Mouse (Mus musculus) right cerebral cortex, postnatal 25 days (tissue): Measurements from ENCODE around the gene Mtfp1.
A peak's percentile ranks its signal among the peaks of the same experiment; 100 is the strongest.

Experiments used
- DNase-seq: peaks from one replicate; pipeline ENCODE4 v3.0.0; 2022

Mtfp1 gene

GRCm38 (mm10) chr11:4076633-4077032 is 18.6 kb downstream of the Mtfp1 start:
- DNase-seq: no peak

GRCm38 (mm10) chr11:4069664-4070063 is 25.6 kb downstream of the Mtfp1 start:
- DNase-seq: no peak

GRCm38 (mm10) chr11:4064627-4065122 is 30.6 kb downstream of the Mtfp1 start, which contains the start of gene Sec14l3:
TSS of gene Sec14l3 (plus strand) at chr11:4064841.
- DNase-seq: no peak

GRCm38 (mm10) chr11:4062981-4063380 is 32.3 kb downstream of the Mtfp1 start:
- DNase-seq: no peak

- DNase-seq: no peak
These were observed 32.7 kb downstream of the Mtfp1 start for GRCm38 (mm10) chr11:4062523-4062922.

- DNase-seq: peak; percentile 24
These were observed 34.2 kb downstream of the Mtfp1 start for GRCm38 (mm10) chr11:4060866-4061575.

- peak; percentile 57 for DNase-seq
These were observed 41.7 kb downstream of the Mtfp1 start for GRCm38 (mm10) chr11:4053586-4053985.

GRCm38 (mm10) chr11:4048438-4048837 is 46.8 kb downstream of the Mtfp1 start:
- DNase-seq: no peak

- no peak for DNase-seq
These were observed 47.5 kb downstream of the Mtfp1 start for GRCm38 (mm10) chr11:4047766-4048165.

- no peak for DNase-seq
These were observed 48.7 kb downstream of the Mtfp1 start for GRCm38 (mm10) chr11:4046526-4046925.

GRCm38 (mm10) chr11:4043081-4043480 is 52.2 kb downstream of the Mtfp1 start:
- no peak for DNase-seq
